Mouse (Mus musculus): ENCODE measurements around the gene Arhgap28.

The Arhgap28 gene

DNA sequence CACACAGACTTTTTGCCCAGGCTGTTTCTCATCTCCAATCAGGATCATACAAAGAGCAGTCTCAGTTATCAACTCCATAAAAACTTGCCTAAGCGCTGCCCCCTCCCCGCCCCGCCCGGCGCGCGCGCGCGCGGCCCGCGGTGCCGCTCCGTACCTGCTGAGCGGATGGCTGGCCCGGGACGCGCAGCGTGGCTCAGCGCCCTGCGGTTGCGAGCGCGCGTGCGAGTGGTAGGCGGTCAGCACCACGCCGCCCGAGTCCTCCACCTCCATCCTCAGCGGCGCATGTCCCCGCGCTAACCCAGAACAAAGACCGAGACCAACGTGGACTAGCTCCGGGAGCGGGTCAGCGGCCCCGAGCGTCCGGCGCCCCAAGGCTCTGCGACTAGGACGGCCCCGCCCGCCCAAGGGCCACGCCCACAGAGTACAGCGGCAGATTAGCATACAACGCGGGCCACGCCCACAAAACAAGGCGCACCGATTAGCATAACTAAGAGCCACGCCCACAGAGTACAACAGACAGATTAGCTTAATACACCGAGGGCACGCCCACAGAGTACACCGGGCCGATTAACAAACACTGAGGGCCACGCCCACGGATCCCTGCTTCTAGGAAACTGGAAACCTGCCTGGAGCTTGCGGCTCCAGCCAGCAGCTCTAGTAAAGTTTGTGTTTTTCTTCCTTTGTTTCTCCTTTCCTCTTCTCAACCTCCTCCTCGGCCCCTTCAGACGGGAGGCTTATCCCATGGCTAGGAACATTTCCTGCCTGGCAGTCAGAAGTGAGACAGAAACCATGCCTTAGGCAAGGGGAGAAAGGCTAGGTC, at the start of gene Arhgap28:
Arhgap28 (minus strand) TSS at position 380 of the 820 bp plus-strand sequence.
- peak; percentile 84 for DNase-seq (ENCODE audit: low spot score)

GRCm38 (mm10) chr17:68046341-68046675, 42.4 kb upstream of the Arhgap28 start:
- no peak for DNase-seq (ENCODE audit: low spot score)

- DNase-seq (ENCODE audit: low spot score), result no peak
Measured at GRCm38 (mm10) chr17:68045655-68046340, 41.9 kb upstream of the Arhgap28 start.

DNA sequence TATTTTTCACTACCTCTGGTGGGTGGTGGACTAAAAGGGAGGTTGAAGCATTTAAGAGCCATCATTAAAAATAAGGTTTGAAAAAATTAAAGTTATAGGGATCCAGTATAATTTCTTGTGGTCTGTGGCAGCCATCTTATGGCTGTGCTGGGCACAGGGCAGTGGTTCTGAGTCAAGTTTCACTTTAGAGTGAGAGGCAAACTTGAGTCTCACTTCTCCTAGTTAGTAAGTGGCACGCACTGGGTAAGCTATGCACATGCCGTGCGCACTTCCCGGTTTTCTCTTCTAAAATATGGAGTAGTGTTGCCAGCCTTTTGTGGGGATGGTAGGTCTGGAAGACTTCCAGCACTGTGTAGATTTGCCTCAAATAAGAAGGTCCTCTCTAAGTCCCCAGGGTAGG, 38.5 kb upstream of the Arhgap28 start:
- DNase-seq (ENCODE audit: low spot score), result no peak

DNA sequence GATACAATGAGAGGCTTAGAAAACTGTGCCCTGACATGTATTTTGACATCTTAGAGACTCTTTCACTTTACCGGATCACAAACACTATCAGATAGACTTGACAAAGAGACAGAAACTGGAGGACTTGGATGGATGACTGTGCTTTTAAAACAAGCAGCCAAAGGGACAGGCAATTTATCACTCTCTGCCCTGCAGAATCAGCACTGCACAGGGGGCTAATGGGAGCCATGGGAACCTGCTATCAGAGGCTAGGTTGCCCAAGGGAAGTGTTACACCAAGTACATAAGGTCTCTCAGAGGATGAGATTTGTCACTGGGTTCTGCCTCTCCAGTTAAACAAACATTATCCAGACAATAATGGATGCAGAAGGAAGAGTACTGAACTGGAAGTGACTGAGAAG, 33.1 kb upstream of the Arhgap28 start:
- no peak for DNase-seq (ENCODE audit: low spot score)

- DNase-seq (ENCODE audit: low spot score), result no peak
Measured at GRCm38 (mm10) chr17:68029495-68029894, 25.6 kb upstream of the Arhgap28 start.

GRCm38 (mm10) chr17:68028519-68028918, 24.6 kb upstream of the Arhgap28 start:
- no peak for DNase-seq (ENCODE audit: low spot score)

DNA sequence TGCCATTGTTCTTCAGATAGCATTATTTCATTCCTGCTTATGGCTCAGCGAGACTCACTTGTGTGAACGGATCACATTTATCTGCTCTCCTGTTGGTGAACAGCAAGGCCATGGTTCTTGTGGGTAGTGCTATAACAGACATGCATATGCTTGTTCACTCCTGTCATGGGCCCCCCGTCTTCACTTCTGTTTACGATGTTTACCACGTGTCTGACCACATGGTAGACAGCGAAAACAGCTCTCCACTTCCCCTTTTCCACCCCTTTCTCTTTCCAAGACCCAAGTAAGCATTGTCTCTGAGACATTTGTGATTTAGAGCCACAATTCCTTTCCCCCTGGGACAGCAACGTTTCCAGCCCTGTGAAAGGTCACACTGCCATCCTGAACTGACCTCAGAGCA, 20.4 kb upstream of the Arhgap28 start:
- DNase-seq (ENCODE audit: low spot score), result no peak

DNA sequence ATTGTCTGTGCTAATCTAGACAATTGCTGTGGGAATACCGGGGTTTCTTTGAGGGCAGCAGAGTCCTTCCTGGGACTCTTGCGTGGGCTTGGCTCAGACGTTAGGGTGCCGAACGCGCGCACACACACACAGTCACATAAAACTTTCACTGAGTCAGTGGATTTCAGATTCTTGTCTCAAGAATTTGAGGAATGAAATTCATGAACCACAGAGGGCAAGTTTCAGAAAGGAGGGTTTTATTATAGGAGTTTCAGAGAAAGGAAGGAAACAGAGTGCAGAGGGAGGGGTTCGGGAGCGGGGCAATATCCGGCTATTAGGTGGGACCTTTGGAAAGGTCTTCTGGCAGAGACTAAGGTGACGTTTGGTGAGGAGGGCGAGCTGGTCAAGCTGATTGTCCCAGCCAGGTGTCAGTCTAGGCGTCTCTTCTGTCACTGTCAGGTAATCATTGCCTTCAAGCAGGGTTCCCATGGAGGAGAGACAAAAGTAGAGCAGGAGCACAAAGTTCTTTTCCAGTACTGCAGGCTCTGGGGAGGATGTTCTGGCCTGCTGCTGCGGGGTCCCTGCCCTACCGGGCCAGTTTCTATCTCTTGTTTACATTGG, 15.6 kb upstream of the Arhgap28 start:
- no peak for DNase-seq (ENCODE audit: low spot score)

GRCm38 (mm10) chr17:68017095-68017494, 13.2 kb upstream of the Arhgap28 start:
- no peak for DNase-seq (ENCODE audit: low spot score)

DNA sequence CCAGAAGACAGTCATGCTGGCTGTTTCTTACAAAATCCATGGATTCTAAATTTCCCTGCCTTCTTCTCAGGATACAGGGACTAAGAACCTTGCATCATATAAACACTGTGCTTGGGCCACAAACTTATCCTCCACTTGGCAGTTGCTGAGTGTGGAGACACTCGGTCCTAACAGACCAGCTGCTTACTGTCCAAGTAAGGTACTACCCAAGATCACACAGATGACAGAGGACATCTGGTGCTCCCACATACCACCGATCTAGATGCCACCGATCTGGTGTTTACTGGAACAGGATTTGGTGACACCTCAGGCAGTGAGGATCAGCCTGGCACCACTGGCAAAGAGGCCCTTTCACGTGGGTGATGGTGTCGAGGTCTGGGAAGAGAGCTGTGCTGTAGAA, 7.7 kb upstream of the Arhgap28 start:
- DNase-seq (ENCODE audit: low spot score), result no peak

- DNase-seq (ENCODE audit: low spot score), result no peak
Measured at GRCm38 (mm10) chr17:68010041-68010440, 6.1 kb upstream of the Arhgap28 start.

DNA sequence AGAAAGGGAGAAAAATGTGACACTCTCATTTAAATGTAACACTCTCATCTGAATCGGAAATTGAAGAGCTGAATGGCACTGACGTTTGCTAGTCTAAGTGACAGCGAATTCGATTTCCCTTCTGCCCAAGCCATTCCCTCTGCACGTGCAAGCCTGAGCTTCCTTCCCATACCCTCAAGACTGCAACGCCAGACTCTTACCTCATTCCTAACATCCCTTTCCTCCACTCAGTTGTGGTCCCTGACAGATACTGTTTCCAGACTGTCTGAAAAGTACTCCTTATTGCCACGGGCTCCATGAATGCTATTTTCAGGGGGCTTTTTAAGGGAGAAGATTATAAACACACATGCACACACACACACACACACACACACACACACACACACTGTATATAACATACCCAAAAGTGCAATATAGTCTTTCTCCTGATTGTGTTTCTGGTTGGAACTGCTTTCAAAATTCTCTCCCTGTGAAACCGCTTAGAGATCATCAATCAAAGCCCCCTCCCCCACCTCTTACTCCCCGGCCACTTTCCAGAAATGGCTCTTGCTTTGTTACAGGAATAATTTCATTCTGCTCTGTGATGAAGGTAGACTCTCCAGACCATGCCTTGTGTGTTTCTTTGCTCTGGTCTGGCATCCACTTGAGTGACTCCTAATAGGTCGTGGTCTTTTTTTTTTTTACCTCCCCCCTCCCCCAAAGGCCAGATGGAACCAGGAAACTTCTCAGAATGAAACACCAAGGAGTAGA, 836 bp upstream of the Arhgap28 start:
- no peak for DNase-seq (ENCODE audit: low spot score)

DNA sequence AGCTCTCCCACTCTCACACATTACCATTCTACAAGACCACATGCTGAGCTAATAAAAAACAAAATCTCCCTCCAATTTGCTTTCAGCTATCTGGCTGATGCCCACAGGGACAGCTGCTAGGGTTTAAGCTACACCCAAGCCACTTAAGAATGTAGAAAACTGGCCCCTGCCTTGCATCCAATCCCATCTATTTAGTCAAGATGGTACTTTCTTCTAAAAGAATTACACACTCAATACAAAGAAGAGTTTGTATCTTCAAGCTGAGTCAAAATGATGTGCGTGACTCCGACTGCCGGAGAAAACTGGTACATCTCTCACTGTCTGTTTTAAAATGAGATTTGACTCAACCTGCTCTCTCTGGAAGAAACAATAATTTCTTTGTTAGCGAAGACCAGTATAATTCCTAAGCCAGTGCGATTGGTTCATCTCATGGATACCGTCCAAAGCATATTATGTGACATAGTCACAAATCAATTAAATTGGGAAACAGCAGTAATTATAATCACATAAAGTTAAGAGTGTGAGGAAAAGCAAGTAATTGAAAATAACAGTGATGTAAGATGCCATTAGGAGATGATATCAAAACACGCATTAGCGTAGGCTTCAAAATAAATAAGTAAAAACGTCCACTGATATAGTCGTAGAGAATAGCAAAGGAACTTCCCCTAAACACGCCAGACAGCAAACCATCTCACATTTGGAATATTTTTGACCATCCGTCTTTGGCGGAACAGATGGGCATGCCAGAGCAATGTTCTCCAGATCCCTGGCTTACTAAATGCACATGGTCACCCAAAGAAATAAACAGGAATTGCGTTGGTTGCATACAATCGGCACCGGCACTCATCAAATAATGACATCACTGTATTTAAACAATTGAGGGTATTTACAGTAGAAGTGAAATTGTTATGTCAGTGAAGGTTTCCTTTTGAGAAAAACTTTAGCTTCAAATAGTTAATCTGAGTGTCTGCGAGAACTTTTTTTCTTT, 1.0 kb downstream of the Arhgap28 start:
- no peak for DNase-seq (ENCODE audit: low spot score)

GRCm38 (mm10) chr17:67999801-68000200, 4.1 kb downstream of the Arhgap28 start:
- no peak for DNase-seq (ENCODE audit: low spot score)

- no peak for DNase-seq (ENCODE audit: low spot score)
Measured at GRCm38 (mm10) chr17:67996769-67997155, 7.2 kb downstream of the Arhgap28 start.

DNA sequence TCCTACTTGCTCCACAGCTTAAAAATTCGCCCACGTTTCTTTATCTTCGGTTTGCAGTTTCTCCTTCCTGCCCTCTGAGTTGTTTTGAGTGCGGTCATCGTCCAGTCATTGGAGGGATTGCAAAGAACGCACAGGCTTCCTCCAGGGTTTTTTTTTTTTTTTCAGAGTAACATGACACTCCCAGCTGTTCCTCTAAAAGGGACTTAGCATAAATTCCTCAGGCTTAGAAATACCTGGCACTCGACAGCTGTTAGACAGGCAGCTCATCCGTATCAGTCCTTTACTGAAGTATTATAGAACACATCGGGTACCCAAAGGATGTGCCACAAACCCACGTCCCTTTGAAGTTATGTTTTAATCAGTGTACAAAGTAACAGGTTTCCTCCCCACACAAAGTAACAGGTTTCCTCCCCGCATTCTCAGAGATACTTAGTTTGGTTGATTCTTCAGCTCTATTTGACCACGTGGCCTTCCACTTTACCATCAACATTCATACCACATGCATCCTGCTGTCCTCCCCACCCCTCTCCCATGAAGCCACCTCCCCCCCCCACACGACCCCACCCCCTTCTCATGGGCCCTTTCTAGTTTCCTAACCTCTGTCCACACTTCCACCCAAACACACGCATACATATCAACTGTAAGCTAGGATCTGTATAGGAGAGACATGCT, 7.7 kb downstream of the Arhgap28 start:
- DNase-seq (ENCODE audit: low spot score), result no peak

DNA sequence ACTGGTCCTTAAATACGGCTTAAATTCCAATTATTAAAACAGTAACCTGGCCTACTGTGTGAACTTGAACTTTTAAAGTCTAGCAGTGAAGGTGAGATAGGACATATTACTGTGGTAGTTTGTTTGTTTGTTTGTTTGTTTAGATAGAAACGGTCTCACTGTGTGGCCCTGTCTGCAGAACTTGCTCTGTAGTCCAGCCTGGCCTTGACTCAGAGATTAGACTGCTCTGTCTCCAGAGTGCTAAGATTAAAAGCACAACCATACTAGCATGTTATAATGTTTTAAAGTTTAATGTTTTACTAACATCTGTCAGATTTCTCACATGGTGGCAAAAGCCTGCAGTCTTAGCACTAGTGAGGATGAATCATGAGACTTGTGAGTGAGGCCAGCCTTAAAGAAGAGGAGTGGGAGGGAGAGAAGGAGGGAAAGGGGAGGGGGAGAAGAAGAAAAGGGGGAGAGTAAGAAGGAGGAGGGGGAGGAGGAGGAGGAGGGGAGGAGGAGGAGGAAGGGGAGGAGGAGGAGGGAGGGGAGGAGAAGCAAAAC, 8.6 kb downstream of the Arhgap28 start:
- no peak for DNase-seq (ENCODE audit: low spot score)

- no peak for DNase-seq (ENCODE audit: low spot score)
Measured at GRCm38 (mm10) chr17:67994861-67995260, 9.1 kb downstream of the Arhgap28 start.

DNA sequence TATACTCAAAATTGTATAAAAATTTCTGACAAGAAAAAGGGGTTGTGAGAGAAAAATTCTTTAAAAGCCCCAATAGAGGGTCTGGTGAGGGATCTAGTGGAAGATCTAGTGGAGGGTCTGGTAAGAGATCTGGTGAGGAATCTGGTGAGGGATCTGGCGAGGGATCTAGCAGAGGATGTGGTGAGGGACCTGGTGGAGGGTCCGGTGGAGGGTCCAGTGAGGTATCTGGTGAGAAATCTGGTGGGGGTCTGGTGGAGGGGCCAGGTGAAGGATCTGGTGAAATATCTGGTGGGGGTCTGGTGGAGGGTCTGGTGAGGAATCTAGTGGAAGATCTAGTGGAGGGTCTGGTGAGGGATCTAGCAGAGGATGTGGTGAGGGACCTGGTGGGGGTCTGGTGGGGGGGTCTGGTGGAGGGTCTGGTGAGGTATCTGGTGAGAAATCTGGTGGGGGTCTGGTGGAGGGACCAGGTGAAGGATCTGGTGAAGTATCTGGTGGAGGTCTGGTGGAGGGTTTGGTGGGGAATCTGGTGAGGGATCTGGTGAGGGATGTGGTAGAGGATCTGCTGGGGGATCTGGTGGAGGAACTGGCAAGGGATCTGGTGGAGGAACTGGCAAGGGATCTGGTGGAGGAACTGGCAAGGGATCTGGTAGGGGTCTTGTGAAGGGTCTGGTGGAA, 10.4 kb downstream of the Arhgap28 start:
- no peak for DNase-seq (ENCODE audit: low spot score)

Data from c-Kit-positive CD71-positive TER-119-positive erythroid progenitor cells, embryonic 14.5 days (primary cell).